In genomic region chr6:31147682-31148081, GRCm38 (mm10) we compare ENCODE assay signal across 15 mouse cellular contexts.
A peak's percentile ranks its signal among the peaks of the same experiment; 100 is the strongest.
DNase-seq lines count a peak whose midpoint lies in the region; ATAC-seq and TF ChIP-seq lines count a peak whose summit lies in the region.
"Had no signal": no experiment of that assay in that cellular context is flagged by ENCODE, and none has a peak within 500 bp of the region (broad histone marks: within the 10 kb centered on the region; RNA-seq: fewer than 3 reads in every experiment).

No protein-coding gene starts in this region.

- peak; percentile 75 for ATAC-seq in Patski
- ATAC-seq: forebrain, embryonic 13.5 days had no signal

- in situ Hi-C loops in Patski (cut with MboI; ENCODE audit: low pct_unique_long_range_greater_than_20kb) = no loop called here

- POLR2A ChIA-PET in Patski (lab: Charles Lee) = interaction anchor here (1.2 to 1.3 kb wide), 2 partner anchors 22 to 44 kb away, joined by 3 read pairs; no protein-coding TSS in a partner anchor

- peak overlapping the region; percentile 18; the same call in 1 of the 2 replicates for H3K4me3 ChIP-seq in layer of hippocampus, adult 2 months
- H3K4me3 ChIP-seq: embryonic facial prominence, embryonic 15.5 days; forebrain, embryonic 13.5 days had no signal

- intact Hi-C loops in heart, postnatal 14 days (cut with DNase I) = no loop called here

- no peaks in the 10 kb centered on the region for H3K27me3 ChIP-seq in Patski
- H3K27me3 ChIP-seq: forebrain, embryonic 13.5 days had no signal

- peak; percentile 14 to 19 for DNase-seq in heart, postnatal 14 days
- DNase-seq in heart, adult 8-10 months (ENCODE audit: low spot score) = no peak
- no peak for DNase-seq in layer of hippocampus, adult 2 months (ENCODE audit: low spot score in 2 of 2)
- no peak for DNase-seq in layer of hippocampus, adult 9-11 months
- no peak for DNase-seq in Patski (ENCODE audit: low read depth, low spot score)
- DNase-seq in fat pad, adult 2 months (ENCODE audit: extremely low read depth, low read depth, low spot score) = peak; percentile 65
- no peak for DNase-seq in frontal cortex, postnatal 10 days (ENCODE audit: low spot score in 2 of 2)
- no peak for DNase-seq in adrenal gland, adult 18-20 months (ENCODE audit: low spot score in 2 of 2)
- DNase-seq: liver; lung, adult 2 months; midbrain, embryonic 14.5 days; right cerebral cortex, adult 18-20 months; spleen, adult 18-20 months had no signal

- TF ChIP-seq CTCF in layer of hippocampus, adult 2 months (conservative IDR thresholded peaks at IDR 0.05) = no peak
- no peak for TF ChIP-seq CTCF in Patski (IDR thresholded peaks at IDR 0.05)

- CTCF ChIA-PET in Patski (lab: Charles Lee) = interaction anchor here (0.7 to 3.0 kb wide), 4 partner anchors 9 to 29 kb away, joined by 3 to 8 read pairs (median 5); no protein-coding TSS in a partner anchor

- peak overlapping the region; percentile 91 for H3K27ac ChIP-seq in layer of hippocampus, adult 2 months
- H3K27ac ChIP-seq: embryonic facial prominence, embryonic 15.5 days; forebrain, embryonic 13.5 days had no signal

Comparison
In these comparisons a context has a peak if more than half of its experiments do, and no peak if none do; other contexts are left out.
1. DNase-seq: peak in heart, postnatal 14 days (2 of 2) and fat pad, adult 2 months (single experiment); none in heart, adult 8-10 months (single experiment), layer of hippocampus, adult 2 months (0 of 2), layer of hippocampus, adult 9-11 months (single experiment), Patski (single experiment), frontal cortex, postnatal 10 days (0 of 2) and adrenal gland, adult 18-20 months (0 of 2).